Mouse (Mus musculus) layer of hippocampus, adult 8-10 months (tissue): ENCODE measurements around the gene Ctsl. TPM values are rescaled to one million over a fixed set of nuclear protein-coding genes. Genes with fewer than 3 reads are reported as not detected.

Experiments used
- DNase-seq, 2 experiments: peaks; one replicate each; pipeline ENCODE4 v3.0.0; 2022; ENCODE audit warnings: low spot score in 2 of 2
- total RNA-seq, 4 experiments: library from RNA; stranded (reverse); gene quantifications; 2 replicates each; pipeline ENCODE4 v1.2.4; 2022

Gene Ctsl
- total RNA-seq, 4 experiments from 2014 or later = 110 to 244 (median 174) TPM

DNA sequence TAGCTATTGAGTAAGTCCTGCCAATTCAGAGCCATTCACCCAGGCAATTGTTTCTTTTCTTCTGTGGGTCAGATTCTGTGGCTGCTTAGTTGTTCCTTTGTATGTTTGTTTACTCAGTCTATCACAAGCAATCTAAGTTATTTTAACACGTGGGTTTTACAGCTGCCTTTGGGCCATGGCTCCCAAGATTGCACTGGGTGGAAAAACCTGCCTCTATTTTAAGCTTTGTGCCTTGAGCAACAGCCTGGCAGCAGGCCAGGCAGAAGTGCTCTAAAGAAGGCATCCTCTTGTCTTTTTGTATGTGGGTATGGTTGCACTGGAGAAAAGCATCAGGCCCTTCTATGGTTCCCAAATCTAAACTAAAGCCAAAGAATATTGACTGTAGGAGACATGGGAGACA is 3.0 kb upstream of the Ctsl start:
- no peak for DNase-seq

DNA sequence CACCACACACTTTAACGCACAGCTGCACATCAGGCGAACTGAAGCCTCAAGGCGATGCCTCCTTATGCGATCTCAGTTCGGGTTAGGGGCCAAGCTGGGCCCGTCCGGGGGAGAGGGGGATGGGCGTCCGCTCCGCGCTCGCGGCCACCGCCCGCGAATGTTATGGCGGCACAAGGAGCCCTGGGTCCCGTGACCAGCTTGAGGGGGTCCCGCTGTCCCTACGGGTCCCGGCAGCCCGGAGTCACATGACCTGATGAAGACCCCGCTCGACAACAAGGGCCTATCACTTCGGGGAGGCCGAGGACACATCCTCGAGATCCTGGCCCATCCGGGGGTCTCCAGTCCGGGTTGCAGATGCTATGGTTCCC is 901 bp downstream of the Ctsl start:
- DNase-seq = no peak

DNA sequence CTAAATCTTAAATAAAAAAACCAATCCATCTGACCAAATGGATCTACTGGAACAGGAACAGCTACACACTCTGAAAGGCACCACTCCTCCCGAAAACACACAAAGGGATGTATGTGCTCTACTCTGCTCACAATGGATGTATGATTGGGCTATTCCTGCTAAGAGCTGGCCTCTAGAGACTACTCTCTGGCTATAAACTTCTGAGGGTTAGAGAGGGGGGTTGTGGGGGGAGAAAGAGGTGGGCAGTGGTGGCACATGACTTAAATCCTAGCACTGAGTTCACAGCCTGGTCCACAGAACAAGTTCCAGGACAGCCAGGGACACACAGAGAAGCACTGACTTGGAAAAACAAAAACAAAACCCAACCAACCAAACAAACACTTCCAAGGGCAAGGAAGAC is 2.1 kb downstream of the Ctsl start:
- DNase-seq = no peak

DNA sequence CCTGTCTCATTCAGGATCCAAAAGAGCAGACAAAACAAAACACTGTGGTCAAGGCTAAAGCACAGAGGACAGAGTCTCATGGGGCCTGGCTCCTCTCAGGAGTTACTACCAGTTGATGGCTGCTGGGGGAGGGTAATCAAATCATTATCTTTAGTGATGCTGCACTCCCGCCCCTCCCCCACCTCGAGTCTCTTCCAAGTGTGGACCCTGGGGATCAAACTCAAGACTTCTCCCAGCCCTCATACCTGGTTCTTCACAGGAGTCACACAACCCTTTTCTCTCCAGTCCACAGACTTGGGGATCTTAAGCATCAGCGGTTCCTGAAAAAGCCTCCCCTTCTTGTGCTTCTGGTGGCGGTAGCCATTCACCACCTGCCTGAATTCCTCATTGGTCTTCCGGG is 3.1 kb downstream of the Ctsl start:
- DNase-seq = no peak

DNA sequence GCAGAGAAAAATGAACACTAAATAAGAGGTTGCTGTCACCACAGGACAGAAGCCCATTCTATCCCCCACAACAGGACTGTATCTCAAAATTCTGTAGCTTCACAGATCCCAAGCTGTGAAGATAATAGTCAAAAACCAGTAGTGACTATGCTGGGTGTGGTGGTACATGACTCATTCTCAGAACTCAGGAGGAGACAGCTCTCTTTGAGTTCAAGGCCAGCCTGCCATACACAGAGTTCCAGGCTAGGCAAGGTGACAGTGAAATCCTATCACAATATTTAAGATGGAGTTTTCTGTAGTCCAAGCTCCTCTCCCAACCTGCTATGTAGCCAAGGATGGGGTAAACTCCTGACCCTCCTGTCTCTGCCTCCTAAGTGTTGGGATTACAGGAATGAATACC is 5.4 kb downstream of the Ctsl start:
- no peak for DNase-seq

DNA sequence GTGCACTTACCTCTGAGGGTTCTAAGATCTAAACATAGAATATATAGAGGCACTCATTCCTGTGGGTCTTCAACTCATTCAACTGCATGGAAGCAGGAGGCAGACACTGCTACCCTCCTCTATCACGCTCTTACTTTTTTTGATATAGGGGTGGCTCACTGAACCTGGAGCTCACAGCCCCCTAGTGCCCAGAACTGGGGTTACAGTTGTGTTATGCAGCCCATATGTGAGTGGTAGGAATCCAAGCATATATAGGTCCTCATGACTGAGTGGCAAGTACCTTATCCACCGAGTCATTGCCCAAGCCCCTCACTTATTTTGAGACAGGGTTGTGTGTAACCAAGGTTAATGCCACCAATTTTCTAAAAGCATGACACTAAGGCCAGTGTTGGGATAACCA is 6.4 kb downstream of the Ctsl start:
- DNase-seq = no peak

DNA sequence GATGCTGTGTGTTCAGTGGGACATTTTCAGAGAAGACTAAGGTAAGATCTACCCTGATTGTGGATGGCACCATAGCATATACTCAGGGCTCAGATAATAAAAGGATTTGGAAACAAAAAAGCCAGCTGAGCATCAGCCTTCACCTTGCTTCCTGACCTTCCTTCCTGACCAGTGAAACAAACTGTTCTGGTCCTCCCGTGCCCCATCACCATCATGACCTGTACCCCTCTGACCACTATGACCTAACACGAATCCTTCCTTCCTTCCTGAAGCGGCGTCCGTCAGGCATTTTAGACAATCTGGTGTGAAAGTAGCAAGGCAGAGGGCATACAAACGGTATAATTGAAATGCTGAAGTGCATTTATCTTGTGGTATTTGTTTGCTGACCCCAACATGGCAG is 8.6 kb downstream of the Ctsl start:
- DNase-seq = no peak

DNA sequence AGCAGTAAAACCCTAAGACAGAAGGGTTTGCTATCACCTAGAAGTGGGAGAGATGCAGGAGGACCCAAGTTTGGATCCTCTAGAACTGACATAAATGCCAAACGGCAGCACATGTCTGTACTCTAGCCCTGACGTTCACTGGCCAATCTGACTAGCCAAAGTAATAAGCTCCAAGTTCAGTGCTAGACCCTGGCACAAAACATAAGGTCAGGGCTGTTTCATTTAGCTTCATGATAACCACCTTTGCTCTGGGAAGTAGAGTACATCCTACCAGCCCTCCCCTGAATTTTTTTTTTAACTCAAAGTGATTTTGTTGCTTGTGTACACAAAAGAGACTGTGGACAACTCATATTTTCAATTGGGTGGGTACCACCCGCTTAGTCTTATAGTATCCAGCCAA is 9.7 kb downstream of the Ctsl start:
- no peak for DNase-seq

DNA sequence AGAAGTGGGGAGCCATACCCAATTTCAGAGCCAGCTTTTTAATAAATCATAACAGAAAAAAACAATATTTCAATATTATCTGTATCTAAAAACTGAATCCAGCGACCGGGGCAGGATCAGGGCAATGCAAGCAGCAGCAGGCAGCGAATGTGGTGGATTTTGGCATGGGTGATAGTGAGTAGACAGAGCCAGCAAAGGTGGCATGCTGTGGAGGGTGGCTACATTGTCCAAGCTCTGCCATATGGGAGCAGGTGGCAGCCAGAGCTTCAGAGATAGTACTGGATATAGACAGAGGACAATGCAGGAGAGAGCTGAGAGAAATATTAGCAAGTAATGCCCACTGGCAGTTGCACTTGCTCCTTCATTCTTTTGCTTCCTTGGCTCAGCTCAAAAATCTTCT is 11.0 kb downstream of the Ctsl start:
- no peak for DNase-seq

DNA sequence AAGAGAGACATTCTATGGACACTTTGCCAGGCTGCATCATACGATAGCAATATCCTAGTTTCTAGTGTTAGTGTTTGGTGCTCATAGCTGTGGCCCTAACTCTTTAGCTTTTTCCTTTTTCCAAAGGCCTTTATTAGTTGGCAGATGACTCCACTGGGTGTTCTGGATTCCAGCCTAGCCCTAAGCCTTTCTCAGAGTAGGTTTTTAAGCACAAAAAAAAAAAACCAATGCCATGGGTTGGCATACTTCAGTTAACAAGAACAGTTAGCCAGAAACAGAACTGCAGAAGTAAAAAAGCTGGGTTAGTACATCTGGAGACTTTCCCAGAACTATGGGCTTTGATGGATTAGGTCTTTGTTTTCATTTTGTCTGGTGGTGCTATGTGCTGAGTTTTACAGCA is 12.2 kb downstream of the Ctsl start:
- no peak for DNase-seq

DNA sequence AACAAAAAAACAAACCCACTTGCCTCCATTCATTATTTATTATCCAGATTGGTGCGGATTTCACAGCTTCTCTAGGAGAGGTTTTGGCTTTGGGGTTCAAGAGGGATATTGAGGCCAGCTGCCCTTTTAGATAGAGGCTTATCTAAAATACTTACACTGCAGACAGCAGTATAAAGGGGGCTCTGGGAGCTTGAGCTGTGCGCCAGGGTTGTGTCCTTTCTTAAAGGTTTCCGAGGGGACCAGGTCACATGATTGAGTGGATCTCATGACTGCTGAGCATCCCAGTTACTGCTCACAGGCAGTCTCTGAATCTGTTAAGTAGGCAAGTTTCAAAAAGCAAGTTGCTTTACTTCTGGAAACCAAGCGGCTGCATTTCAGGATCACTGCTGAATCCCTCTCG is 13.3 kb downstream of the Ctsl start:
- no peak for DNase-seq

DNA sequence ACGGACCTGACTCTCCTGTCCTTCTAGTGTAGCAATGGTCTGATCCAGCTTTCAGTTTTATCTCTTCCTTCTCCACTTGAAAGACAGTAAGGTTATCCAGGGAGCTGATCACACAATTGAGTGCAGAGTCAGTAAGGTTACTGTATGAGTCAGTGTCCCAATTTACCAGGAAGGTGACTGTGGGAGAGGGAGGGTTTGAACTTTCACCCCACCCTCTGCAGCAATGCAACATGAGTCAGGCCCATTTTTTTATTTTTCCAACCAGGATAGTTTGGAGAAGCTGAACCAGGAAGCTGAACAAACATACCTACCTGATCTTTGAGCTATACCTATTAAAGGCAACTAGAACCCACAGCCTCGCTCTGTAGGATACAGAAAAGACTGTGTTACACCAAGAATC is 21.2 kb downstream of the Ctsl start:
- DNase-seq = no peak

DNA sequence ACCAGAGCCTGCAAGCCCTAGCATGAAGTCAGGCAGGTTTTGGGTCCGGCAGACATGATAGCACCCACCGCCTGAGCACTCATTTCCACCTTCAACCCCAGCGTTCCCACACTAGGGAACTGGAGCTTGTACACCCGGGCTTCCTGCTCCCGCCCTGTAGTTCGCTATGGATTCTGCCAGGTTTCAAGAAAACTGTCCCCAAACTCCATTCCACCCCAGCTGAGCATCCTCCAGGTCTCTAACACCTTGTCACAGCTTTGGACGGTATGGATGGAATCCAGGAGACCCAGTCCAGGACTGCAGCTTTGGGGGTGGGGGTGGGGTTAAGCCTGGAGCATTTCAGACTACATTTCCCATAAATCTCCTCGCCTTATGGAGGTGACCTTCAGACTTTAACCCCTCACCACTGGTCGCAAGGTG is 26.6 kb downstream of the Ctsl start:
- DNase-seq = peak in 1 of 2 experiments; percentile 33

DNA sequence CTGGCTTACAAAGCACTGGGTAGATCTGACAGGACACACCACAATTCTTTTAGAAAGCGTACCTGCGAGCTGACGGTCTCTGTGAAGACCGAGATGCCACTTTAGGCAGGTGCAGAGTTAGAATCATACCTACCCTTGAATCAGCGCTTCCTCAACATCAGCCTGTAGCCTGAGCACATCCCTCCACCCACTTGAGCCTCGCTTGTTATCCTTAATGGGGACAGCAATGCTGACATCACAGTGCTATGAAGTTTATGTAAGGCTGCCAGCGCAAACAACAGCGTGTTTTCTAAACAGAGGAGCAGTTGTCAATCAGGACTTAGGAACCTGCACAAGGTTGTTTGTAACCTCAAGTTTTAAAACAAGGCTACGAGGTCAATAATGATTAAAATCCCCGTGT is 27.1 kb downstream of the Ctsl start:
- peak in 1 of 2 experiments; percentile 19 for DNase-seq

DNA sequence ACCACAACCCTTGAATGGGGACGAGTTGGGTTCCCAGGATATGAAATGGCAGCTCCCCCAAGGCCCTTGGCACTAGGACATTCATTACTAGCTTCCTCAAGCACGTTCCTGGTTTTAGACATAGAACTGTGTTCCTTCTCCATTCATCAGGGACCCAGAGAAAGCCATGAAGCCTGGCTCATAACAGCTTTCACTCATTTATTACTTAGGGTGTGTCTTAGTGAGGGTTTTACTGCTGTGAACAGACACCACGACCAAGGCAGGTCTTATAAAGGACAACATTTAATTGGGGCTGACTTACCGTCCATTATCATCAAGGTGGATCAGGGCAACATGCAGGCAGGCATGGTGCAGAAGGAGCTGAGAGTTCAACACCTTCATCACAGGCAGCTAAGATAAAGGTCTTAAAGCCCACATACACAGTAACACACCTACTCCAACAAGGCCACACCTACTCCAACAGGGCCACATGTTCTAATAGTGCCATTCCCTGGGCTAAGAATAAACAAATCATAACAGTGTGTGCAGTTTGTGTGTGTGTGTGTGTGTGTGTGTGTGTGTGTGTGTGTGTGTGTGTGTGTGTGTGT is 35.1 kb downstream of the Ctsl start:
- DNase-seq = no peak

DNA sequence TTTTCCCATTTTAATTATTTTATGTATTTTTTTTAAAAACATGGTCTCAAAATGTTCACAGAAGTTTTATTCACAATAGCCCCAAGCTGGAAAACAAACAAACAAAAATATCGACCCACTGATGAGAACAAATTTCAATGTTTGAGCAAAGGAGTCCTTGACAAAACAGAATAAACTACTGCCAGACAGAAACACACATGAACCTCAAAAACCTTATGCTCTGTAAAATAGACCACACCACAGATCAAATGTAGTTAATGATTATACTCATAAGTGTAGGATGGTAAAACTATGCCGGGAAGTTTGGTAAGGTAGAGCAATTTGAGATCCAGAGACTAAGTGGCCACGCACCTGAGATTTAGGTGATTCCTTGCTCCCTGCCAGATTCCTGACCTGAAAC is 37.6 kb downstream of the Ctsl start:
- DNase-seq = no peak

DNA sequence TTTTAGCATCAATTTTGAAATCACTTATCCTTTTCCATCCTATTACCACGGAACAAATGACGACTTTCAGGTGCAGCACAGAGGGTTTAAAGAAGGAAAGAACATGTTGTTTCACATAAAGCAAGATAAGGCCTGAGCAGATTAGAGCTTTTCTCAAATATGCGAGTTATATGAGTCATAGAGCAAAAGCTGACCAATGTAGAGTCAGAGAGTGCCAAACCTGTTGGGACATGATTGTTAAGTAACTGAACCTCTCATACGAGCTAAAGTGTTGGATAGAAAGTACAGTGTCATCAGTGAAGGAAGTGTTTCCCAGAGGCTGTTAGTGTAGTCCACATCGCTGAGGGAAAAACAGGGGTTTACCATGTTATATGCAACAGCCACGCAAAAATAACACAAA is 38.4 kb downstream of the Ctsl start:
- no peak for DNase-seq

DNA sequence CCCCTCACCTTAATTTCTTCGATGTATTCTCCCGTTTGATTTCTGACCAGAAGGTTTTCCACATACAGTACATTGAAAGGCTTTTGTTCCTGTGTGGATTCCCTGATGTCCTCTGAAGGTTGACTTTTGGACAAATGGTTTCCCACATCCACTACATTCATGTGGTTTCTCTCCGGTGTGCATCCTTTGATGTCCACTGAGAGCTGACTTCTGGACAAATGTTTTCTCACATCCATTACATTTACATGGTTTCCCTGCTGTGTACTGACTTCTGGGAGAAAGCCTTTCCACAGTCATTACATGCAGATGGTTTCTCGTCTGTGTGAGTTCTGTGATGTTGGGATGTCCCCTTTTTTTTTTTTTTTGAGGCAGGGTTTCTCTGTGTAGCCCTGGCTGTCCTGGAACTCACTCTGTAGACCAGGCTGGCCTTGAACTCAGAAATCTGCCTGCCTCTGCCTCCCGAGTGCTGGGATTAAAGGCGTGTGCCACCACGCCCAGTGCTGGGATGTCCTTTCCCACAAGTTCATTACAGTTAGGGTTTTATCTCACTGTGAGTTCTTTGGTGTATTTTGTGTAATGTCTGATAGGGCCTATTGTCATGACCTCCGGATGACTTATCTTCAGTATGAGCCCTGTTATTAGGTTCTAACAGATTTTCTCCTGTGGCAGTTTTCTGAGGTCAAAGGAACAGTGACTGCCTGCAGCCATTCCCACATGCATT is 48.0 kb downstream of the Ctsl start:
- DNase-seq = no peak

DNA sequence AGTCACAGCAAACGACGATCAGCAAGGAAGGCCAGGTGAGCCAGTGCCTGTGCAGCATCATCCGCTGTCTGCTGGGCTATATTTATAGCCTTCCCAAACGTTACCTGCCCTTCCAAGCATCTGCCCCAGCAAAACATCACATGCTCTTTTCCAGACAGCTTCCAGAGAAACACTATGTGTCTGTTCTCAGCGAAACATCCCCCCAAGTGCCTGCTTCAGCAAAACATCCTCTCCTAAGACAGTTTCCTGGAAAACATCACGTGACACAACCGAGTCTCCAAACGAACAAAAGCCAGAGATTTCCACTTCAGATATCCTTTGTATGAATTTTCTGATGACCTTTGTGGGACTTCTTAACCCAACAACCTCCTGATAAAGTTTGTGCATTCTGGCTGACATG is 50.4 kb downstream of the Ctsl start:
- DNase-seq = no peak

DNA sequence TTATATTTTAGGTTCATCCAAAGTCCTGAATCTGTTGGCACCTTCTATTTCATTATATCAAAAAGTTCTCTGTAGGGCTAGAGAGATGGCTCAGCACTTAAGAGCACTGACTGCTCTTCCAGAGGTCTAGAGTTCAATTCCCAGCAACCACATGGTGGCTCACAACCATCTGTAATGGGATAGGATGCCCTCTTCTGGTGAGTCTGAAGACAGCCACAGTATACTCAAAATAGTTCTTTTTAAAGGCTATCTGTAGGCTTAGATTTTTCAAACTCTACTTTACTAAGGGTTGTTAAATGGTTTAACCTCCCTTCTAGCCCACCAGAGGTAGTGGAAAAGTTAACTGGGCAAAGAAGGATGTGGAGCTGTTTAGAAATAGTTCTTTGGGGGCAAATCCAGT is 50.9 kb downstream of the Ctsl start:
- DNase-seq = no peak

DNA sequence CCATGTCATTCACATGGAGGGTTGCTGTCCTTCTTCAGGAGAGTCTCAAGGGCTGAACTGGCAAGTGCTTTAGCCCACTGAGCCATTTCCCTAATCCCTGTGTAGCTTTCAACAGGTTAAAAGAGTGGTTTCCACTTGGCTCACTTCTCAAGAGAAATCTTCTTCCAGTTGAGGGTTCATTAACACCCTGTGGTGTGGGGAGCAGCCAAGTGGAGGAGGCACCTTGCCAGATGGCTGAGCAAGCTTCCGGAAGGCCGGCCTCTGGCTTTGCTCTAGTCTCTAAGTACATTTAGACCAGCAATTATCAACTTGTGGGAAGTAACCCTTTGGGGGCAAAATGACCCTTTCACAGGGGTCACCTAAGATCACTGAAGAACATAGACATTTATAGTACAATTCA is 52.3 kb downstream of the Ctsl start:
- DNase-seq = peak in 1 of 2 experiments; percentile 29

DNA sequence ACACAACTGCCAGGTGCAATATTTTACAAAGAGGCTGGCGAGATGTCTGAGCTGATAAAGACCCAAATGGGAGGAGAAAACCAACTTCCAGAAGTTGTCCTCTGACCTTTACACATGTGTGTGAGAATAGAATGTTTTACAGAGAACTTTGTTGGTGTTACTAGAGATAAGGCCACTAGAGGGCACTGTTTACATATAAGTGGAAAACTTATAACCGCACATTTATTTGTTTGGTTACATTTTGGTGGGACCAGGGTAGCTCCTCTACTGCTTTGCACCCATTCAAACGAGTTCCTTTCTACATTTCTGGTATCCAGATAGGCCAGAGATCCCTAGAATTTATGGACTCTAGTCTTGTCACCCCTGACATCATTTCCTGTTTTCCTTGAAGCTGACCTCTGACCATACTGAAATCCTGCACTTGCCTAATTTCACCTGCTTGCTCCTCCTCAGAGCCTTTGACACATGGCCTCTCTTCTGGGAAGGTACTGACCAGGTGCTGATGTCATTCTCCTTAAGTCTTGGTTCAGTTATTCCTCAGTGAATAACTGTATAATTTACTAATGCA is 55.1 kb downstream of the Ctsl start:
- DNase-seq = no peak

DNA sequence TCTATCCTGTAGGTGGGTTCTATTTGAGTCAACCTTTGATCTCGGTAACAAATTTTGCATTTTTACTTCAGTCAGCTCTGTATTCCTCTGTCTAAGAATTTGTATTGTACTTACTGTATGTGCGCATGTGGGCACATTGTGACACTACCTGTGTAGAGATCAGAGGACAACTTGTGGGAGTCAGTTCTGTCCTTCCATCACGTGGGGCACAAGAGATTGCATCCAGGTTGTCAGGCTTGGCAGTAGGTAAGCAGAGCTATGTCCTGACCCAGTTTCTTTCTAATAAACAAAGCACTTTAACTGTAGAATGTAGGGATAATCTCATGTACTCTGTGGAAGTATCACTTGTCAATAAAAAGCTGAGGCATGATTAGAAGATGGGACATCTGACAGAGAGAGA is 56.6 kb downstream of the Ctsl start:
- DNase-seq = no peak
